ENCODE assay signal across 31 mouse cellular contexts in genomic region chr10:96094559-96094958, GRCm38 (mm10). TPM values are rescaled to one million over a fixed set of nuclear protein-coding genes. Genes with fewer than 3 reads are reported as not detected.
"Had no signal": no experiment of that assay in that cellular context is flagged by ENCODE, and none has a peak within 500 bp of the region (broad histone marks: within the 10 kb centered on the region; RNA-seq: fewer than 3 reads in every experiment).

No protein-coding gene starts in this region.

- H3K9ac ChIP-seq: kidney, embryonic 15.5 days; limb, embryonic 12.5 days; limb, embryonic 15.5 days; liver, embryonic 14.5 days; liver, postnatal 0 days; lung, embryonic 14.5 days; midbrain, embryonic 13.5 days; neural tube, embryonic 13.5 days had no signal

- ATAC-seq: liver, postnatal 0 days; lung, postnatal 0 days; midbrain, embryonic 13.5 days; midbrain, embryonic 16.5 days had no signal

- H3K4me2 ChIP-seq: kidney, embryonic 15.5 days; limb, embryonic 12.5 days; limb, embryonic 15.5 days; liver, embryonic 11.5 days; lung, embryonic 14.5 days; midbrain, embryonic 13.5 days; neural tube, embryonic 13.5 days had no signal

- H3K9me3 ChIP-seq: kidney, embryonic 15.5 days; limb, embryonic 12.5 days; limb, embryonic 15.5 days; megakaryocyte, embryonic 14.5 days; midbrain, embryonic 10.5 days; midbrain, embryonic 13.5 days; neural tube, embryonic 13.5 days had no signal

- H3K4me1 ChIP-seq: kidney, embryonic 15.5 days; limb, embryonic 12.5 days; limb, embryonic 15.5 days had no signal

- DNase-seq: kidney, adult 8-10 months; kidney, postnatal 10 days; kidney, postnatal 36 days; layer of hippocampus, adult 9-11 months; liver, postnatal 0 days; lung, embryonic 14.5 days; lung, postnatal 36 days; retina, postnatal 1 day; thymus, adult 2 months; thymus, postnatal 14 days; thymus, postnatal 4 days had no signal

- H3K36me3 ChIP-seq: kidney, embryonic 15.5 days; limb, embryonic 12.5 days; limb, embryonic 15.5 days; midbrain, embryonic 10.5 days; midbrain, embryonic 13.5 days; neural tube, embryonic 13.5 days had no signal

- H3K4me3 ChIP-seq: kidney, embryonic 15.5 days; limb, embryonic 12.5 days; limb, embryonic 15.5 days; megakaryocyte, embryonic 14.5 days; midbrain, embryonic 10.5 days; midbrain, embryonic 13.5 days; myocyte; neural tube, embryonic 13.5 days had no signal

- H3K27ac ChIP-seq: kidney, embryonic 15.5 days; limb, embryonic 12.5 days; limb, embryonic 15.5 days; liver, embryonic 14.5 days; midbrain, embryonic 10.5 days; midbrain, embryonic 13.5 days; neural tube, embryonic 13.5 days; stomach, postnatal 0 days had no signal

- H3K27me3 ChIP-seq: kidney, embryonic 15.5 days; limb, embryonic 12.5 days; limb, embryonic 15.5 days; megakaryocyte, embryonic 14.5 days; neural tube, embryonic 13.5 days had no signal

RNA-seq across cellular contexts. Expression of gene Gm5426, which starts 41.8 kb away (rescaled TPM):
- total RNA-seq: layer of hippocampus, postnatal 25 days; left cerebral cortex, adult 18-20 months; left cerebral cortex, postnatal 10 days; left cerebral cortex, postnatal 36 days; monocyte, adult 5-6 weeks; neutrophil, adult 5-6 weeks had no signal
- polyA plus RNA-seq: kidney, embryonic 15.5 days; limb, embryonic 12.5 days; limb, embryonic 15.5 days; liver, embryonic 11.5 days; liver, embryonic 14.5 days; liver, postnatal 0 days; lung, embryonic 14.5 days; lung, postnatal 0 days; midbrain, embryonic 10.5 days; midbrain, embryonic 13.5 days; midbrain, embryonic 16.5 days; myocyte; neural tube, embryonic 13.5 days; stomach, embryonic 14.5 days; stomach, postnatal 0 days; thymus, adult 2 months had no signal
